Mouse (Mus musculus): ENCODE measurements around the gene Klhdc8a. TPM values are rescaled to one million over a fixed set of nuclear protein-coding genes. Genes with fewer than 3 reads are reported as not detected.
A peak's percentile ranks its signal among the peaks of the same experiment; 100 is the strongest.
"Not testable (repeated sequence)": the region's sequence is repeated elsewhere in the genome, so short reads cannot be mapped to it uniquely, and the experiment has no call there.

Klhdc8a gene
- polyA plus RNA-seq, 1 experiment from 2014 or later: 0.13 TPM

GRCm38 (mm10) chr1:132276694-132277093 is 21.7 kb upstream of the Klhdc8a start:
- H3K4me2 ChIP-seq: no peak overlapping the region
- H3K36me3 ChIP-seq: no peaks in the 10 kb centered on the region
- no peak overlapping the region for H3K4me3 ChIP-seq
- no peaks in the 10 kb centered on the region for H3K27me3 ChIP-seq
- 62% methylated on average over 3 of the region's 3 CpGs for WGBS
- no peak for ATAC-seq (ENCODE audit: insufficient number of reproducible peaks, low FRiP score, low TSS enrichment, low read depth)
- no peaks in the 10 kb centered on the region for H3K4me1 ChIP-seq
- H3K9ac ChIP-seq: no peak overlapping the region
- H3K9me3 ChIP-seq: no peaks in the 10 kb centered on the region
- no peak overlapping the region for H3K27ac ChIP-seq

GRCm38 (mm10) chr1:132277124-132277523 is 21.3 kb upstream of the Klhdc8a start:
- WGBS: 57% methylated on average over 6 of the region's 6 CpGs
- no peak overlapping the region for H3K27ac ChIP-seq

DNA sequence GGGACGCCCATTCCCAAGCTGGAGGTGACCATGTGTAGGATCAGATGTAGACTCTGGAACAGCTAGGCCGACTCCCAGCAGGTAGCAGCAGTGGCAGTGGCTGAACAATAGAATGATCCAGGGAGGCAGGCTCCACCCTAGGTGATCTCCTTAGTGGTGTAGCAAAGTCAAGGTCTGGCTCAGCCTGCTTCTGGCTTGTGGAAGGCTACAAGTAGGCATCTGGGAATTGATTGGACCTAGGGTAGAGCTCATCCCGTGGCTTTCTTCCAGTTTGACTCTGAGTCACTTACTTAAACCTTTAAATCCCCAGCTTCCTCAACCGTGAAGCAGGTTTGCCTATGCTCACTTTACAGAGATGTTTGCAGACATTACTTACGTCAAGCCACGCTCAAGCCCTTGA is 17.8 kb upstream of the Klhdc8a start:
- not testable (repeated sequence) for H3K36me3 ChIP-seq; H3K9ac ChIP-seq; H3K27me3 ChIP-seq; H3K4me2 ChIP-seq; H3K27ac ChIP-seq; ATAC-seq (ENCODE audit: insufficient number of reproducible peaks, low FRiP score, low TSS enrichment, low read depth); H3K9me3 ChIP-seq; H3K4me3 ChIP-seq; H3K4me1 ChIP-seq
- WGBS: 69% methylated on average over 6 of the region's 6 CpGs

More at GRCm38 (mm10) chr1:132277124-132277523, 21.3 kb upstream of the Klhdc8a start:
- Histone ChIP-seq H3K9ac (no peak overlapping the region), H3K9me3 (no peaks in the 10 kb centered on the region), H3K4me1 (0 out of 2 replicates have a peak, but pooled peaks cover 2% of the 10 kb centered on the region), H3K27me3 (no peaks in the 10 kb centered on the region), H3K4me3 (no peak overlapping the region), H3K4me2 (no peak overlapping the region), H3K36me3 (no peaks in the 10 kb centered on the region)
- no peak for ATAC-seq (ENCODE audit: insufficient number of reproducible peaks, low FRiP score, low TSS enrichment, low read depth)

- no peaks in the 10 kb centered on the region for H3K9me3 ChIP-seq
- ATAC-seq (ENCODE audit: insufficient number of reproducible peaks, low FRiP score, low TSS enrichment, low read depth): no peak
- H3K4me1 ChIP-seq: 0 out of 2 replicates have a peak, but pooled peaks cover 2% of the 10 kb centered on the region
- H3K36me3 ChIP-seq: no peaks in the 10 kb centered on the region
- no peaks in the 10 kb centered on the region; the same call in 1 of the 2 replicates for H3K27me3 ChIP-seq
- no peak overlapping the region for H3K9ac ChIP-seq
- H3K27ac ChIP-seq: no peak overlapping the region
- H3K4me2 ChIP-seq: no peak overlapping the region
- H3K4me3 ChIP-seq: no peak overlapping the region
- 25% methylated on average over 8 of the region's 8 CpGs for WGBS
These were observed 16.8 kb upstream of the Klhdc8a start for GRCm38 (mm10) chr1:132281523-132282176.

DNA sequence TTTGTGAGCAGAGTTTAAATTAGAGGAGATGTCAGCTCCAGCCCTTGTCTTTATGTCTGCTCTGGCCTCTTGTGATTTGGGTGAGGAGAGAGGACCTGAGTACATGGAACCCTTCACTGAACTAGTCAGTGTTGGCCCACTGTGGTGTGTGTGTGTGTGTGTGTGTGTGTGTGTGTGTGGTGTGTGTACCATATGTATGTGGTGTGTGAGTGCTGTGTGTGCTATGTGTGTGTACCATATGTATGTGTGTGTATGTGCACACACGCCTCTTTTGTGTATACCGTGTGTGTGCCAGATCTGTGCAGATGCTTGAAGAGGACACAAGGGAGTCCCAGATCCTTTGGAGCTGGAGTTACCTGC is 16.3 kb upstream of the Klhdc8a start:
- Histone ChIP-seq H3K9me3 (no peaks in the 10 kb centered on the region), H3K27me3 (no peaks in the 10 kb centered on the region; the same call in 1 of the 2 replicates), H3K9ac (no peak overlapping the region), H3K4me1 (0 out of 2 replicates have a peak, but pooled peaks cover 2% of the 10 kb centered on the region), H3K36me3 (no peaks in the 10 kb centered on the region), H3K4me3 (no peak overlapping the region), H3K27ac (no peak overlapping the region), H3K4me2 (no peak overlapping the region)
- WGBS: 87% methylated on average over 2 of the region's 2 CpGs
- ATAC-seq (ENCODE audit: insufficient number of reproducible peaks, low FRiP score, low TSS enrichment, low read depth): no peak

GRCm38 (mm10) chr1:132283018-132283417 is 15.4 kb upstream of the Klhdc8a start:
- H3K9me3 ChIP-seq: no peaks in the 10 kb centered on the region
- no peak overlapping the region for H3K4me3 ChIP-seq
- no peak overlapping the region for H3K9ac ChIP-seq
- ATAC-seq (ENCODE audit: insufficient number of reproducible peaks, low FRiP score, low TSS enrichment, low read depth): no peak
- WGBS: 69% methylated on average over 13 of the region's 13 CpGs
- H3K4me1 ChIP-seq: 0 out of 2 replicates have a peak, but pooled peaks cover 2% of the 10 kb centered on the region
- H3K27ac ChIP-seq: no peak overlapping the region
- no peak overlapping the region for H3K4me2 ChIP-seq
- no peaks in the 10 kb centered on the region; the same call in 1 of the 2 replicates for H3K27me3 ChIP-seq
- no peaks in the 10 kb centered on the region for H3K36me3 ChIP-seq

GRCm38 (mm10) chr1:132286735-132287134 is 11.7 kb upstream of the Klhdc8a start:
- H3K9me3 ChIP-seq: no peaks in the 10 kb centered on the region
- no peak overlapping the region for H3K9ac ChIP-seq
- no peak for ATAC-seq (ENCODE audit: insufficient number of reproducible peaks, low FRiP score, low TSS enrichment, low read depth)
- WGBS: 72% methylated on average over 1 of the region's 1 CpGs
- no peak overlapping the region for H3K4me2 ChIP-seq
- H3K4me1 ChIP-seq: peaks cover 10% of the 10 kb centered on the region
- no peak overlapping the region for H3K4me3 ChIP-seq
- H3K27ac ChIP-seq: no peak overlapping the region
- no peaks in the 10 kb centered on the region; the same call in 1 of the 2 replicates for H3K27me3 ChIP-seq
- no peaks in the 10 kb centered on the region for H3K36me3 ChIP-seq

DNA sequence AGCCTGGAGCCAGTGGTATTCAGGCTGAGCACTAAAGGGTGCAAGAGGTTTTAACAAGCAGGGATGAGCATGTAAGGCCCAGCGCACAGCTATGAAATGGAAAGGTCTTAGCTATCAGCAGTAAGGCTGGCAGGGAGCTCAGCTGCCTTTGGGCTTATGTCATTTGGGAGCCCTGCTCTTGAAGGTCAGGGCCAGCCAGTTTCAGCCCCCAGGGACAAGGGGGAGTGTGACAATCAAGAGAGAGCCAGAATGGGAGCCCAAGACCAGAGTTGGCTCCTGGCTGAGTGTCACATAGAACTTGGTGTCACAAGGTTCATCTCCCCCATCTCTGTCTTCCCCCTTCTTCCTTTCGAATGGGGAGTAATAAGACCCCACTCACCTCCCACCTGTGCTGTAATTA is 11.0 kb upstream of the Klhdc8a start:
- Histone ChIP-seq H3K27me3 (no peaks in the 10 kb centered on the region; the same call in 1 of the 2 replicates), H3K4me2 (no peak overlapping the region), H3K4me1 (peaks cover 15% of the 10 kb centered on the region), H3K36me3 (no peaks in the 10 kb centered on the region), H3K27ac (no peak overlapping the region), H3K9me3 (no peaks in the 10 kb centered on the region), H3K9ac (no peak overlapping the region), H3K4me3 (no peak overlapping the region)
- 81% methylated on average over 2 of the region's 2 CpGs for WGBS
- no peak for ATAC-seq (ENCODE audit: insufficient number of reproducible peaks, low FRiP score, low TSS enrichment, low read depth)

DNA sequence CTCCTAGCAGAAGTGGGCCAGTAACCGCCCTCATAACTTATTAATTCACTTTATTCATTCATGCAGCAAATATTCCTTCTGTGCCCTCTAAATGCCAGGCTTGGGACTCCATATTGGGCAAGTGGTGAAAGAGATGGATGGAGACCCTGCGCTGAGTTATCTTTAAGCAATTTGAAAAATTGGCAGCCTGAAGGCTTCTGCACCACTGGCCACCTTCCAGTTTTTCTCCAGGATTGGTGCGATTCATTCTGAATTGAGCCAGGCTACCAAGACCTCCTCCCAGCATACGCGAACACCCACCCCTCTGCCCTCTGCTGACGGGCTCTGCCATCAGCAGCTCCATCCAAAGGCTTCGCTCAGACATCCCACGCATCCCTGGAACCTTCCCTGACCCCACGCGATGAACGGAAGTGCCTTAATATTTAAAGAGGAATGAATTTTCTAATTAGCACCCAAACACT is 10.4 kb upstream of the Klhdc8a start:
- no peak overlapping the region for H3K4me2 ChIP-seq
- H3K4me1 ChIP-seq: peaks cover 21% of the 10 kb centered on the region
- H3K9ac ChIP-seq: no peak overlapping the region
- no peak for ATAC-seq (ENCODE audit: insufficient number of reproducible peaks, low FRiP score, low TSS enrichment, low read depth)
- H3K36me3 ChIP-seq: no peaks in the 10 kb centered on the region
- H3K27me3 ChIP-seq: no peaks in the 10 kb centered on the region; the same call in 1 of the 2 replicates
- H3K27ac ChIP-seq: no peak overlapping the region
- WGBS: 30% methylated on average over 11 of the region's 11 CpGs
- H3K4me3 ChIP-seq: no peak overlapping the region
- H3K9me3 ChIP-seq: no peaks in the 10 kb centered on the region

DNA sequence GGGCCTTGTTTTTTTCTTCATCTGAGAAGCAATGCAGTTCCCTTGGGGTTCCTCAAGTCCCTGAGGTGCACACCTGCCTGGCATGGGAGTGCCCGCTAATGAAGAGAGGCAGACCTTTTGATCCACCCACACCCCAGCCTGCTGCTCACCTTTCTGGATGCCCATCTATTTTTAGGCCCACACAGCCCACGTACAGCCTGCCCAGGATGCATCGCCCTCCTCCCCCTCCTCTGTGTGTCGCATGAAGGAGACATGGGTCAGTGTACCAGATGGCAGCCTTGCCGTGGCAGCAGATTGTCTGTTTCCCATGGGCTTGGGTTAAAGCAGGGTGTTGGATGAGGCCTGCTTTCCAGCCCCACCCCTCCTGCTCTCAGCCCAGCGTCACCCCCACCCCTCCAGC is 8.5 kb upstream of the Klhdc8a start:
- Histone ChIP-seq H3K4me2 (no peak overlapping the region), H3K9me3 (no peaks in the 10 kb centered on the region), H3K27me3 (no peaks in the 10 kb centered on the region), H3K36me3 (no peaks in the 10 kb centered on the region), H3K4me3 (no peak overlapping the region), H3K9ac (no peak overlapping the region), H3K27ac (no peak overlapping the region), H3K4me1 (peaks cover 22% of the 10 kb centered on the region)
- ATAC-seq (ENCODE audit: insufficient number of reproducible peaks, low FRiP score, low TSS enrichment, low read depth): no peak
- WGBS: 76% methylated on average over 6 of the region's 6 CpGs

GRCm38 (mm10) chr1:132290921-132291675 is 7.3 kb upstream of the Klhdc8a start:
- H3K36me3 ChIP-seq: no peaks in the 10 kb centered on the region
- peak overlapping the region; percentile 47; the same call in 1 of the 2 replicates for H3K27ac ChIP-seq
- peaks cover 22% of the 10 kb centered on the region for H3K4me1 ChIP-seq
- ATAC-seq (ENCODE audit: insufficient number of reproducible peaks, low FRiP score, low TSS enrichment, low read depth): no peak
- no peak overlapping the region for H3K4me2 ChIP-seq
- H3K4me3 ChIP-seq: no peak overlapping the region
- H3K9ac ChIP-seq: no peak overlapping the region
- no peaks in the 10 kb centered on the region for H3K9me3 ChIP-seq
- 38% methylated on average over 11 of the region's 11 CpGs for WGBS
- 0 out of 2 replicates have a peak, but pooled peaks cover 4% of the 10 kb centered on the region for H3K27me3 ChIP-seq

DNA sequence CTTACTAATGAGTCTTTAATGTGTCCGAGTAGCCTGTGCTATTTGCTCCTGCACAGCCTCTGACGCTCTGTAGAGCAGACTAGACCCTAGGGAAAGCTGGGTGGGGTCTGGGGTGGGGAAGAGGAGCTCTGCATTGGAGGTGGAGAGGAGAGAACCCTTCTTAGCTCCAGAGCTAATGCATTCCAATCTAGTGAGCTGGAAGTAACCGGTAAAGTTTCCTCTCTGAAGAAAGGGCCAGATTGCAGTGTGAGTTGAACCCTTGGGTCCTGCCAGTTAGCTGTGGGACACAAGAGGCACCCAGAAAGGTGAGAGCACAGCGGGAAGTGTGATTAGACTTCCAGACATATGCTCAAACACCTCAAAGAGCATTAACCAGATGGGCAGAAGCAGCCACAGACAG is 6.7 kb upstream of the Klhdc8a start:
- no peak overlapping the region for H3K4me3 ChIP-seq
- peak overlapping the region; percentile 47; the same call in 1 of the 2 replicates for H3K27ac ChIP-seq
- 0 out of 2 replicates have a peak, but pooled peaks cover 4% of the 10 kb centered on the region for H3K27me3 ChIP-seq
- no peak for ATAC-seq (ENCODE audit: insufficient number of reproducible peaks, low FRiP score, low TSS enrichment, low read depth)
- 27% methylated on average over 4 of the region's 4 CpGs for WGBS
- no peak overlapping the region for H3K9ac ChIP-seq
- no peak overlapping the region for H3K4me2 ChIP-seq
- peaks cover 22% of the 10 kb centered on the region for H3K4me1 ChIP-seq
- no peaks in the 10 kb centered on the region for H3K9me3 ChIP-seq
- H3K36me3 ChIP-seq: no peaks in the 10 kb centered on the region

Measured in limb, embryonic 15.5 days (tissue).